Mouse (Mus musculus): ENCODE measurements around the gene Pacsin1. TPM values are rescaled to one million over a fixed set of nuclear protein-coding genes. Genes with fewer than 3 reads are reported as not detected.

The Pacsin1 gene
- polyA plus RNA-seq, 2 experiments: 2.4 to 4.5 TPM

DNA sequence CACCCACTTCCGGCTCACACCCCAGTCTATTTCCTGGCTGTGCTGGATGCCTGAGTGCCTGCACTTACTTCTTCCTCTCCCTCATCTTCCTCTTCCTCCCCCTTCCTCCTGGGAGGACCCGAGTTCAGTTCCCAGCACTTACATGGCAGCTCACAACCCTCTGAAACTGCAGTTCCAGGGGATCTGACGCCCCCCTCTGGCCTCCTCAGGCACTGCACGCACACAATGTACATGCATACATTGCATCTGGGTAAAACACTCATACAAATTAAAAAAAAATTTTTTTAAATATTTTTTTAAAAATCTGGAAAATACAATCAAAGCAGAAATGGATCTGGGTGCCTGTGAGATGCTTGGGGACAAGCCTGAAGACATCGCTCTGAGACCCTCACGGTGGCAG, 16.4 kb downstream of the Pacsin1 start:
- Histone ChIP-seq H3K4me3 (replicated peaks; ENCODE audit: low read length) (no peak overlapping the region), H3K4me1 (ENCODE audit: control insufficient read depth, insufficient read depth, low read length) (no peaks in the 10 kb centered on the region), H3K27me3 (ENCODE audit: control insufficient read depth, insufficient read depth, low read length) (no peaks in the 10 kb centered on the region), H3K27ac (replicated peaks; ENCODE audit: low read depth, low read length) (no peak overlapping the region), H3K36me3 (ENCODE audit: control insufficient read depth, insufficient read depth, low read length) (no peaks in the 10 kb centered on the region), H3K4me2 (replicated peaks; ENCODE audit: low read depth, low read length, severe bottlenecking) (no peak overlapping the region), H3K9me3 (ENCODE audit: control insufficient read depth, low read length) (no peaks in the 10 kb centered on the region), H3K9ac (ENCODE audit: low read depth, low read length, severe bottlenecking) (no peak overlapping the region)
- TF ChIP-seq POLR2A (IDR thresholded peaks at IDR 0.05; ENCODE audit: borderline replicate concordance, extremely low read depth, insufficient read depth, insufficient read length): no peak
- WGBS: 85% methylated on average over 6 of the region's 6 CpGs
- ATAC-seq (ENCODE audit: low FRiP score, low read depth) (no peak), DNase-seq (ENCODE audit: low spot score) (no peak)

DNA sequence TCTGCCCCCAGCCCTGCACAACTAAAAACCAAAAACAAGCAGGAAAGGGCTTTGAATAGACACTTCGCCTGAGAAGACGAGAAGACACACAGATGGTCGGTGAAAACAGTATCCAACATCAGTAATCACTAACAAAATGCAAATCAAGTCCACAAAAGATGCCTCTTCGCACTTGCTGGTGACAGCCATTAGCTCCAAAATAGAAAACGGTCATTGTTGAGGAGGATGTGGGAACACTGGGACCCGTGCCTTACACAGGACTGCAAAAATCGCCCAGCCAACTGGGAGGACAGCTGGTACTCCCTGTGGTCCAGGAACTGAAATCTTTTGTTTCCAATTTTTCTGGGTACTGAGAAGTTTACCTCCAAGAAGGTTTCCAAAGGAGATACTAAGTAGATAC, 18.6 kb downstream of the Pacsin1 start:
- no peak for TF ChIP-seq POLR2A (IDR thresholded peaks at IDR 0.05; ENCODE audit: borderline replicate concordance, extremely low read depth, insufficient read depth, insufficient read length)
- Histone ChIP-seq H3K9me3 (ENCODE audit: control insufficient read depth, low read length) (no peaks in the 10 kb centered on the region), H3K4me3 (replicated peaks; ENCODE audit: low read length) (no peak overlapping the region), H3K27ac (replicated peaks; ENCODE audit: low read depth, low read length) (no peak overlapping the region), H3K4me1 (ENCODE audit: control insufficient read depth, insufficient read depth, low read length) (no peaks in the 10 kb centered on the region), H3K4me2 (replicated peaks; ENCODE audit: low read depth, low read length, severe bottlenecking) (no peak overlapping the region), H3K27me3 (ENCODE audit: control insufficient read depth, insufficient read depth, low read length) (no peaks in the 10 kb centered on the region), H3K36me3 (ENCODE audit: control insufficient read depth, insufficient read depth, low read length) (no peaks in the 10 kb centered on the region), H3K9ac (ENCODE audit: low read depth, low read length, severe bottlenecking) (no peak overlapping the region)
- no peak for ATAC-seq (ENCODE audit: low FRiP score, low read depth)
- 83% methylated on average over 7 of the region's 7 CpGs for WGBS
- DNase-seq (ENCODE audit: low spot score): no peak

DNA sequence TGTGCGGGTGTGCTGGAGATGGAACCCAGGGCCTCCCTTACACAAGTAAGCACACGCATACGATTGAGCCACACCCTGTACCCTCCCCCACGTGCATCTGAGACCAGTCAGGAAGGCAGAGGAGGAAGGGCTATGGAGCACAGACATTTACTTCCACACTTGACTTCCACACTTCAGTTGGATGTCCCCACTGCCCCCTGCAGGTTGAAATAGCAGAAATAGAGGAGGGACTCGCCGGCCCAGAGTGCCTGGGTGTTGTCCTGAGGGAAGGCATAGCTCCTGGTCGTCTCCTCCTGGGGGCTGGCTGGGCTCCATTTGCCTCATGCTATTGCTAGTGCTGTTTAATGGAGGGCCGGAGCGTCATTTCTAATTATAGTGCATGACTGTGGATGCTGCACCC, 20.1 kb downstream of the Pacsin1 start:
- H3K27ac ChIP-seq (replicated peaks; ENCODE audit: low read depth, low read length): no peak overlapping the region
- no peaks in the 10 kb centered on the region for H3K36me3 ChIP-seq (ENCODE audit: control insufficient read depth, insufficient read depth, low read length)
- no peak overlapping the region for H3K9ac ChIP-seq (ENCODE audit: low read depth, low read length, severe bottlenecking)
- H3K4me3 ChIP-seq (replicated peaks; ENCODE audit: low read length): no peak overlapping the region
- H3K4me1 ChIP-seq (ENCODE audit: control insufficient read depth, insufficient read depth, low read length): no peaks in the 10 kb centered on the region
- H3K27me3 ChIP-seq (ENCODE audit: control insufficient read depth, insufficient read depth, low read length): no peaks in the 10 kb centered on the region
- no peaks in the 10 kb centered on the region for H3K9me3 ChIP-seq (ENCODE audit: control insufficient read depth, low read length)
- H3K4me2 ChIP-seq (replicated peaks; ENCODE audit: low read depth, low read length, severe bottlenecking): no peak overlapping the region
- WGBS: 56% methylated on average over 9 of the region's 9 CpGs
- TF ChIP-seq POLR2A (IDR thresholded peaks at IDR 0.05; ENCODE audit: borderline replicate concordance, extremely low read depth, insufficient read depth, insufficient read length): no peak
- ATAC-seq (ENCODE audit: low FRiP score, low read depth) (no peak), DNase-seq (ENCODE audit: low spot score) (no peak)

DNA sequence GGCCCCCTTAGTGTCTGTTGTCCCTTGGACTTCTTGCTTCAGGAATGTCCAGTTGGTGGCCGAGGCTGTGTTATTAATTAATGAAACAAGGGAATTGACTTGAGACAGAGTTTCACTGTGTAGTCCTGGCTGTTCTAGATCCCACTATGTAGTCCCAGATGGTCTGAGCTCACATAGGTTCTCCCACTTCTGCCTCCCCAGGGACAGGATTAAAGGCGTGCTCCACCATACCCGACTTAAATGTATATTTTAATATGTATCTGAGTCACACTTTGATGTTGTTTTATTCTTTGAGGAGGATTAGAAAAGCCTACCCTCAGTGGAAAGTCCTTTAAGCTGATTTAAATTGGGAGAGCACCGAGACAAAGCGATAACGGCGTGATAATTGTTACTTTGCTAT, 21.0 kb downstream of the Pacsin1 start:
- H3K4me1 ChIP-seq (ENCODE audit: control insufficient read depth, insufficient read depth, low read length): no peaks in the 10 kb centered on the region

DNA sequence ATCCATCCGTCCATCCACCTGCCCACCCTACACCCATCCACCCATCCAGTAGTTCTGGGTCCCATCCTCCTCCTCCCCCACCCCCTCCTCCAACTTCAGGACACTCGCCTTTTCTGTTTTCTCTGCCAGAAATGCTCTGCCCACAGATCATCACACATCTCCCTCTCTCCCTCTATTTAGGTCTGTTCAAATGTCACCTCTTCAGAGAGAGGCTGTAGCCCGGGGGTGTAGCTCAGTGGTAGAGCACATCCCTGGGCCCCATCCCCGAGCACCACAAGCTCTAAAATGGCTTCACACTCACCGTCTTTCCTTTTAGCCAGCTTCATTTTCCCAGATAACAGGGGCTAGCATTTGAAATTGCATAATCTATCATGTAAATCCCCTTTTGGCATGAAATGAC, 22.4 kb downstream of the Pacsin1 start:
- Histone ChIP-seq H3K4me1 (ENCODE audit: control insufficient read depth, insufficient read depth, low read length) (no peaks in the 10 kb centered on the region), H3K4me2 (replicated peaks; ENCODE audit: low read depth, low read length, severe bottlenecking) (no peak overlapping the region), H3K9me3 (ENCODE audit: control insufficient read depth, low read length) (no peaks in the 10 kb centered on the region), H3K9ac (ENCODE audit: low read depth, low read length, severe bottlenecking) (no peak overlapping the region), H3K4me3 (replicated peaks; ENCODE audit: low read length) (no peak overlapping the region), H3K27ac (replicated peaks; ENCODE audit: low read depth, low read length) (no peak overlapping the region), H3K27me3 (ENCODE audit: control insufficient read depth, insufficient read depth, low read length) (no peaks in the 10 kb centered on the region), H3K36me3 (ENCODE audit: control insufficient read depth, insufficient read depth, low read length) (no peaks in the 10 kb centered on the region)
- DNase-seq (ENCODE audit: low spot score) (no peak), ATAC-seq (ENCODE audit: low FRiP score, low read depth) (no peak)
- 74% methylated on average over 5 of the region's 5 CpGs for WGBS
- TF ChIP-seq POLR2A (IDR thresholded peaks at IDR 0.05; ENCODE audit: borderline replicate concordance, extremely low read depth, insufficient read depth, insufficient read length): no peak

More for the DNA sequence above, 21.0 kb downstream of the Pacsin1 start:
- 65% methylated on average over 7 of the region's 7 CpGs for WGBS
- no peak for TF ChIP-seq POLR2A (IDR thresholded peaks at IDR 0.05; ENCODE audit: borderline replicate concordance, extremely low read depth, insufficient read depth, insufficient read length)
- no peak overlapping the region for H3K4me2 ChIP-seq (replicated peaks; ENCODE audit: low read depth, low read length, severe bottlenecking)
- no peak overlapping the region for H3K27ac ChIP-seq (replicated peaks; ENCODE audit: low read depth, low read length)
- H3K9me3 ChIP-seq (ENCODE audit: control insufficient read depth, low read length): no peaks in the 10 kb centered on the region
- no peak overlapping the region for H3K9ac ChIP-seq (ENCODE audit: low read depth, low read length, severe bottlenecking)
- ATAC-seq (ENCODE audit: low FRiP score, low read depth) (no peak), DNase-seq (ENCODE audit: low spot score) (no peak)
- H3K36me3 ChIP-seq (ENCODE audit: control insufficient read depth, insufficient read depth, low read length): no peaks in the 10 kb centered on the region
- H3K27me3 ChIP-seq (ENCODE audit: control insufficient read depth, insufficient read depth, low read length): no peaks in the 10 kb centered on the region
- no peak overlapping the region for H3K4me3 ChIP-seq (replicated peaks; ENCODE audit: low read length)
